Mouse (Mus musculus): ENCODE results near the gene Dpm3.

- TF ChIP-seq ZKSCAN1 (IDR thresholded peaks at IDR 0.05; ENCODE audit: borderline replicate concordance, low read depth, low read length) (no peak), SMC3 (IDR thresholded peaks at IDR 0.05; ENCODE audit: low read depth, low read length) (no peak), IRF4 (IDR thresholded peaks at IDR 0.05; ENCODE audit: low read depth, low read length) (peak; percentile 60), CHD2 (IDR thresholded peaks at IDR 0.05; ENCODE audit: low read length) (peak; percentile 52; the same call in 1 of the 2 replicates)
Measured at GRCm38 (mm10) chr3:89266439-89266893, 7.3 kb downstream of the Dpm3 start.

Data from CH12.LX (cell line).